Mouse (Mus musculus) intestine, embryonic 15.5 days (tissue): ENCODE measurements at regions not wholly inside any gene's neighbourhood (a gene's known extent, or its start where the extent isn't known, plus 50 kb on each side); places are given as distances from the start of the nearest gene placed in this dataset.

Experiments used
- ATAC-seq: fragments of 200-750 bp; cut with Nextera tagmentation; 2 replicates; pipeline ENCODE4 v1.8.0; 2017; ENCODE audit warnings: moderate TSS enrichment, moderate library complexity
- H3K27ac ChIP-seq: fragments of 300-500 bp; sonication (generic); 2 replicates; pipeline ENCODE4 v1.5.1; 2015; ENCODE audit warnings: mild to moderate bottlenecking, inconsistent platforms
- H3K27me3 ChIP-seq: fragments of 300-500 bp; sonication (generic); replicated peaks from 2 replicates; pipeline ENCODE4 v1.6.1; 2015; ENCODE audit warnings: inconsistent platforms
- H3K36me3 ChIP-seq: fragments of 300-500 bp; sonication (generic); 2 replicates; pipeline ENCODE4 v1.6.1; 2015; ENCODE audit warnings: inconsistent platforms
- H3K4me1 ChIP-seq: fragments of 300-500 bp; sonication (generic); replicated peaks from 2 replicates; pipeline ENCODE4 v1.6.1; 2015; ENCODE audit warnings: inconsistent platforms
- H3K4me2 ChIP-seq: fragments of 300-500 bp; sonication (generic); replicated peaks from 2 replicates; pipeline ENCODE4 v1.6.1; 2015; ENCODE audit warnings: mild to moderate bottlenecking, inconsistent platforms
- H3K4me3 ChIP-seq: fragments of 300-500 bp; sonication (generic); replicated peaks from 2 replicates; pipeline ENCODE4 v1.5.1; 2015; ENCODE audit warnings: inconsistent platforms
- H3K9ac ChIP-seq: fragments of 300-500 bp; sonication (generic); 2 replicates; pipeline ENCODE4 v1.6.1; 2015; ENCODE audit warnings: inconsistent platforms
- H3K9me3 ChIP-seq: fragments of 300-500 bp; sonication (generic); 2 replicates; pipeline ENCODE4 v1.6.1; 2016; ENCODE audit warnings: inconsistent platforms
- WGBS: fragments of 180-500 bp; shearing (Covaris S2); methylation state at CpG from one replicate; pipeline ENCODE4 v1.1.7; 2015; 5-methylcytosine and 5-hydroxymethylcytosine counted together

DNA sequence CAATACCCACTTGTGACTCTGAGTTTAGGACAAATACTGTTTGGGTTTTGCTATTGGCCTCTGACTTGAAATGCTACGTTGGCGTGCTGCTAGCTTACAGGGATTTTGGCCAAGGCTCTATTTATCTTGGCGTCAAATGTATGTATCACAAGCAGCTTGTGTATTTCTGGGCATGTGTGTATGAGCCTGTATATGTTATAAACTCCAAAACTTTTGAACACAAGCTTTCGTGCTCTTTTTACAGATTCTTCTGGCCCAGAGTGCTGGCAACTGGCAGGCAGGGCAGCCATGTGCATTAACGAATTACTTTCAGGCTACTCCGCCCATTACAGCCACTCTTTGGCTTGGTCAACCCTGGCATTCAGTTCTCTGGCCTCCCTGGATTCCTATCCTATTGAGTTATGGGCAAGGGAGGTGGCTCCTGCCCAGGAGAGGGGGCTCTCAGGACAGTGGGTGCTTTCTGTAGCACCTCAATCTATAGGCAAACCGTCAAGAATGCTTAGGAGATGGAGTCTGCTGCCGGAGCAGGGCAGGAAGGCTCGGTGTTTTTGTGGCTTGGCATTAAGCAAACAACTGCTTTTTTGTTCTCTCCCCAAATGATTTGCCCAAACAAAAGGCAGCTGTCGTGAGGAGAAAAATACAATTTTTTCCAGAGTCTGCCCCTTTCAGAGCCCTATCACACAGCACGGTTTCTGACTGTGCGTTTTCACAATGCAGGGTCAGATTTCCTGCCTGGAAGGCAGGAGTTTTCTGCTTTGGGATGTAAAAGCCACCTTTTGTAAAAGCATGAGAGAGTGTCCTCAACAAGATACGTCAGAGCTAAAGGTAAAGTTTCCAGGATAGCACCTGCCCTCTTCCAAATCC, 465.0 kb downstream of the Ccdc171 start:
- Histone ChIP-seq H3K27me3 (no peaks in the 10 kb centered on the region), H3K4me3 (no peak overlapping the region), H3K36me3 (no peaks in the 10 kb centered on the region), H3K27ac (no peak overlapping the region), H3K9ac (no peak overlapping the region), H3K4me1 (no peaks in the 10 kb centered on the region), H3K9me3 (no peaks in the 10 kb centered on the region), H3K4me2 (no peak overlapping the region)
- ATAC-seq = no peak
- 55% methylated on average over 13 of the region's 13 CpGs for WGBS

GRCm38 (mm10) chr4:83991195-83991594, 465.9 kb downstream of the Ccdc171 start:
- 39% methylated on average over 4 of the region's 4 CpGs for WGBS

DNA sequence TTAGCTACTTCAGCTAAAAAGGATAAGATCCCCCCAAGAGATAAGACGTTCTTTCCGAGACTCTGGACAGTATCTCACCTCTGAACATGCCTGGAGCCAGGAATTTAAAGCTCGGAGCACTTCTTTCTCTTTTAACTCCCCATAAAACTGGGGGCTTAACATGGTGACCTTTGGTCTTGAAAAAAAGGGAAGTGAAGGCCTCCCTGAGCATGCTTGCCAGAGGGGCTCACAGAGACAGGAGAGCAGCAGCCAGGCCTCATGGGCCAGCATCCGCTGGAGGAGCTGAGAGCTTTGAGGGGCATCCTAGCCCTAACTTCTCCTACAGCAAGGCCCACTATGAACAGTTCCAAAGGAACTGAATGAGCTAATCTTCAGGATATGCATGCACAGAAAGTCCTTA, 471.7 kb downstream of the Ccdc171 start:
- Histone ChIP-seq H3K27ac (no peak overlapping the region), H3K36me3 (no peaks in the 10 kb centered on the region), H3K27me3 (no peaks in the 10 kb centered on the region), H3K4me2 (no peak overlapping the region), H3K9me3 (no peaks in the 10 kb centered on the region), H3K9ac (no peak overlapping the region), H3K4me1 (no peaks in the 10 kb centered on the region), H3K4me3 (no peak overlapping the region)
- 43% methylated on average over 4 of the region's 4 CpGs for WGBS
- ATAC-seq = no peak

More at GRCm38 (mm10) chr4:83991195-83991594, 465.9 kb downstream of the Ccdc171 start:
- Histone ChIP-seq H3K27me3 (no peaks in the 10 kb centered on the region), H3K4me1 (no peaks in the 10 kb centered on the region), H3K27ac (no peak overlapping the region), H3K4me2 (no peak overlapping the region), H3K9me3 (no peaks in the 10 kb centered on the region), H3K36me3 (no peaks in the 10 kb centered on the region), H3K9ac (no peak overlapping the region), H3K4me3 (no peak overlapping the region)
- no peak for ATAC-seq

- Histone ChIP-seq H3K4me3 (no peak overlapping the region), H3K27ac (no peak overlapping the region), H3K9me3 (no peaks in the 10 kb centered on the region), H3K36me3 (no peaks in the 10 kb centered on the region), H3K27me3 (no peaks in the 10 kb centered on the region), H3K4me2 (no peak overlapping the region), H3K9ac (no peak overlapping the region), H3K4me1 (0 out of 2 replicates have a peak, but pooled peaks cover 3% of the 10 kb centered on the region)
- peak; percentile 65 for ATAC-seq
- WGBS = 62% methylated on average over 7 of the region's 7 CpGs
Measured at GRCm38 (mm10) chr4:84001645-84002044, 476.3 kb downstream of the Ccdc171 start.

- WGBS = 70% methylated on average over 7 of the region's 7 CpGs
- H3K4me2 ChIP-seq = no peak overlapping the region
- no peaks in the 10 kb centered on the region for H3K27me3 ChIP-seq
Measured at GRCm38 (mm10) chr4:84004055-84004778, 478.9 kb downstream of the Ccdc171 start.

GRCm38 (mm10) chr4:84004786-84005382, 479.5 kb downstream of the Ccdc171 start:
- 58% methylated on average over 10 of the region's 10 CpGs for WGBS
- 0 out of 2 replicates have a peak, but pooled peaks cover 3% of the 10 kb centered on the region for H3K4me1 ChIP-seq
- no peak overlapping the region for H3K9ac ChIP-seq
- H3K9me3 ChIP-seq = no peaks in the 10 kb centered on the region
- H3K27ac ChIP-seq = no peak overlapping the region
- H3K4me3 ChIP-seq = no peak overlapping the region
- H3K4me2 ChIP-seq = no peak overlapping the region
- no peaks in the 10 kb centered on the region for H3K27me3 ChIP-seq
- ATAC-seq = no peak
- H3K36me3 ChIP-seq = no peaks in the 10 kb centered on the region

More at GRCm38 (mm10) chr4:84004055-84004778, 478.9 kb downstream of the Ccdc171 start:
- no peak overlapping the region for H3K27ac ChIP-seq
- H3K4me1 ChIP-seq = 0 out of 2 replicates have a peak, but pooled peaks cover 3% of the 10 kb centered on the region
- no peak overlapping the region for H3K4me3 ChIP-seq
- no peaks in the 10 kb centered on the region for H3K36me3 ChIP-seq
- ATAC-seq = no peak
- H3K9me3 ChIP-seq = no peaks in the 10 kb centered on the region
- H3K9ac ChIP-seq = no peak overlapping the region

GRCm38 (mm10) chr4:84011941-84012340, 486.6 kb downstream of the Ccdc171 start:
- Histone ChIP-seq H3K9me3 (no peaks in the 10 kb centered on the region), H3K4me2 (no peak overlapping the region), H3K36me3 (no peaks in the 10 kb centered on the region), H3K9ac (no peak overlapping the region), H3K27me3 (no peaks in the 10 kb centered on the region), H3K4me3 (no peak overlapping the region), H3K4me1 (no peaks in the 10 kb centered on the region), H3K27ac (no peak overlapping the region)
- no peak for ATAC-seq
- 90% methylated on average over 6 of the region's 6 CpGs for WGBS

DNA sequence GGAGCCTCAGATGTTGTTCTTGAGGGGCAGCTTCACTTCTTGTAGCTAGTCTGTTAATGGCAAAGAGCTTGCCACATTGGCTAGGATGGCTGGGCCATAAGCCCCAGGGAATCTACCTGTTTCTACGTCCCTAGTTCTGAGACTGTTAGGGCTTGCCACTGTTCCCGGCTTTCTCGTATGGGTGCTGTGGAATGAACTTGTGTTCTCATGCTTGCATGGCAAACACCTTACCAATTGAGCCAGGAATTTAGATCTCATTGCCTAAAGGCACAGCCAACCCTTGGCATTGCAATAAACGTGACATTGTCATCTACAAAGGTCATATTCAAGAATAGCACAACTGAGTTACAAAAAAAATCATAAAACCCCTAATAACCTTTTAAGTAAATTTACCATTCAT, 489.8 kb downstream of the Ccdc171 start:
- WGBS = 89% methylated on average over 4 of the region's 4 CpGs
- H3K4me2 ChIP-seq = no peak overlapping the region
- no peaks in the 10 kb centered on the region for H3K27me3 ChIP-seq
- no peak for ATAC-seq
- no peaks in the 10 kb centered on the region for H3K9me3 ChIP-seq
- H3K9ac ChIP-seq = no peak overlapping the region
- no peak overlapping the region for H3K4me3 ChIP-seq
- no peak overlapping the region for H3K27ac ChIP-seq
- peaks cover 8% of the 10 kb centered on the region; the same call in 1 of the 2 replicates for H3K4me1 ChIP-seq
- H3K36me3 ChIP-seq = no peaks in the 10 kb centered on the region

DNA sequence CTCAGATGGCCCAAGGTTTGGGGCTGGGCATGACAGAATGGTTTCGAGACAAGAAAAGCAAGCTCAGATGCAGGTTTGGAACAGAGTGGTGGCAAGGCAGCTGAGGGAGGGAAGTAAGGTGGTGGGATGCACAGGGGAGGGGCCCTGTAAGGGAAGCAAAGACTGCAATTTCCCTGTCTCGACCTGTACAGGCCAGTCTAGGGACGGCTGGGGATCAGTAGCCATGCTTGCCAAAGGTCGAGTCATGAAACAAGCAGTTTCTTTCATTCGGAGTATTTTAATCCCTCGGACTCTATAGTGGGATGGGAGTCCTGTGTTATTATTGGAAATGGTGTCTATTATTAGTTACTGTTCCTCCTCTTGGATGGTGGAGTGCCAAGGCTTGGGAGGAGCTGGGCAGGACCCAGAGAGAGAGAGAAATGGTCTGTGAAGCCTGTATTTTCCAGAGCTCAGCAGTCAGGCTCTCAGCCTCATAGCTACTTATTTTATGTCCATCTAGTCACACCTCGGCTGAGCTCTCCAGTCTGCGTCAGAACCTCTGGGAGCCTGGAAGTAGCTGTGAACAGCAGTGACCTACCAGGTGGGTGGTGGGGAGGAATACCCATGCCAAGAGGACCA, 490.3 kb downstream of the Ccdc171 start:
- no peaks in the 10 kb centered on the region for H3K36me3 ChIP-seq
- no peak for ATAC-seq
- WGBS = 71% methylated on average over 8 of the region's 8 CpGs

GRCm38 (mm10) chr4:84018135-84018534, 492.8 kb downstream of the Ccdc171 start:
- H3K9me3 ChIP-seq = no peaks in the 10 kb centered on the region
- ATAC-seq = no peak
- H3K4me2 ChIP-seq = no peak overlapping the region
- no peak overlapping the region for H3K27ac ChIP-seq
- peaks cover 8% of the 10 kb centered on the region; the same call in 1 of the 2 replicates for H3K4me1 ChIP-seq
- no peak overlapping the region for H3K4me3 ChIP-seq
- H3K36me3 ChIP-seq = no peaks in the 10 kb centered on the region
- H3K9ac ChIP-seq = no peak overlapping the region
- H3K27me3 ChIP-seq = no peaks in the 10 kb centered on the region
- WGBS = 68% methylated on average over 7 of the region's 7 CpGs

More for the DNA sequence above, 490.3 kb downstream of the Ccdc171 start:
- no peak overlapping the region for H3K9ac ChIP-seq
- no peaks in the 10 kb centered on the region for H3K27me3 ChIP-seq
- H3K4me1 ChIP-seq = peaks cover 8% of the 10 kb centered on the region; the same call in 1 of the 2 replicates
- no peak overlapping the region for H3K4me2 ChIP-seq
- no peak overlapping the region for H3K4me3 ChIP-seq
- H3K9me3 ChIP-seq = no peaks in the 10 kb centered on the region
- H3K27ac ChIP-seq = no peak overlapping the region

DNA sequence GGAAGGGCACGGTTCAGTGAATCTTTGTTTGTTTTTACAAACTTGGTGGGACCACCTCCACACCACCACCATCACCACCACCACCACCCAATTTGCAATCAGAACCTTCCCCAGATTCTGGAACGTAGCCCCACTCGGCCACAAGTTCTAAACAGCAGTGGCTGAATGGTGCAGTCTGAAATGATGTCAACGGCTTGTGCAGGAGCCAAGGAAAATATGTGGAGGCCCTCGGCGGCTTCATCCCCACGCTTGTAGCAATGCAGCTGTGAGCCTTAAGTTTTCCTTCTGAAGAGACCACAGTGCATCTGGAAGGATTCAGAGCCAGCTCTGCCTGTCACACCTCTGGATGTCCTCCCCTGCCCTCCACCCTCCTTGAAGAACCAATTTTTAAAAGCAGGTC, 493.4 kb downstream of the Ccdc171 start:
- H3K4me3 ChIP-seq = no peak overlapping the region
- ATAC-seq = no peak
- 50% methylated on average over 7 of the region's 7 CpGs for WGBS
- 0 out of 2 replicates have a peak overlapping the region, but pooled peaks have one; percentile 13 for H3K27ac ChIP-seq
- no peak overlapping the region for H3K9ac ChIP-seq
- peaks cover 8% of the 10 kb centered on the region; the same call in 1 of the 2 replicates for H3K4me1 ChIP-seq
- H3K36me3 ChIP-seq = no peaks in the 10 kb centered on the region
- no peak overlapping the region for H3K4me2 ChIP-seq
- no peaks in the 10 kb centered on the region for H3K27me3 ChIP-seq
- H3K9me3 ChIP-seq = no peaks in the 10 kb centered on the region
